In the genomic region with DNA sequence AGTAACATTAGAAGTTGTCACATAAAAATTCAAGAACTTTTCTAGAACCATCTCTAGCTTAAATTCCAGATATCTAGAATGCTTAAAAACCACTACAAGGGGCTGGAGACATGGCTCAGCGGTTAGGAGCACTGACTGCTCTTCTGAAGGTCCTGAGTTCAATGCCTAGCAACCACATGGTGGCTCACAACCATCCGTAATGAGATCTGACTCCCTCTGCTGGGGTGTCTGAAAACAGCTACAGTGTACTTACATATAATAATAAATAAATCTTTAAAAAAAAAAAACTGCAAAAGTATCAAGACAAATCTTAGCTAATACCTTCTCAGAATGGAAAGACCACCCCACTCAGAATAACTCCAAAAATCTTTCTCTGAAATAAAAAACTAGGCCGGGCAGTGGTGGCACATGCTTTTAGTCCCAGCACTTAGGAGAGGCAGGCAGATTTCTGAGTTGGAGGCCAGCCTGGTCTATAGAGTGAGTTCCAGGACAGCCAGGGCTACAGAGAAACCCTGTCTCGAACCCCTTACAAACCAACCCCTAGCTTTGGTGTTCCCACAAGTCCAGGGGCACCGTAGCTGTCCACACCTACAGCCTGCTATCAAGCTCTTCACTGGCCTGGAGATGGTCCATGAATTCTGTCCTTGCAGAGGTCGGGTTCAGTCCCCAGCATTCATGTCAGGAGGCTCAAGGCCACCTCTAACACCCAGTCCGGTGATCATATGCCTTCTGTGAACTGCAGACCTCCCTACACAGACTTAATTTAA, we compare ENCODE assay signal across 20 mouse cellular contexts. TPM values are rescaled to one million over a fixed set of nuclear protein-coding genes. Genes with fewer than 3 reads are reported as not detected.
DNase-seq lines count a peak whose midpoint lies in the region; ATAC-seq and TF ChIP-seq lines count a peak whose summit lies in the region.
"Had no signal": no experiment of that assay in that cellular context is flagged by ENCODE, and none has a peak within 500 bp of the region (broad histone marks: within the 10 kb centered on the region; RNA-seq: fewer than 3 reads in every experiment).

No protein-coding gene starts in this region.

- no peak for TF ChIP-seq EP300 in stomach, postnatal 0 days (optimal IDR thresholded peaks at IDR 0.05)

- ATAC-seq in CD4-positive, CD25-positive, alpha-beta regulatory T cell, adult 4 months: no peak
- ATAC-seq in midbrain, postnatal 0 days (ENCODE audit: low FRiP score): no peak
- no peak for ATAC-seq in midbrain, embryonic 16.5 days
- ATAC-seq in stomach, postnatal 0 days (ENCODE audit: low FRiP score, low TSS enrichment): no peak
- ATAC-seq: forebrain, embryonic 16.5 days had no signal

- H3K9me3 ChIP-seq in midbrain, postnatal 0 days (ENCODE audit: low read length): no peaks in the 10 kb centered on the region
- H3K9me3 ChIP-seq in midbrain, embryonic 16.5 days (replicated peaks; ENCODE audit: control insufficient read depth, low read length, poor library complexity, severe bottlenecking): no peaks in the 10 kb centered on the region
- no peaks in the 10 kb centered on the region for H3K9me3 ChIP-seq in stomach, postnatal 0 days (ENCODE audit: control insufficient read depth, low read length)
- H3K9me3 ChIP-seq: embryonic facial prominence, embryonic 12.5 days; hindbrain, embryonic 10.5 days; limb, embryonic 15.5 days had no signal

- 79% methylated on average over 7 of the region's 7 CpGs for WGBS in midbrain, postnatal 0 days
- WGBS in midbrain, embryonic 16.5 days: 77% methylated on average over 7 of the region's 7 CpGs
- WGBS in stomach, postnatal 0 days: 84% methylated on average over 7 of the region's 7 CpGs

- H3K9ac ChIP-seq in midbrain, postnatal 0 days (replicated peaks; ENCODE audit: low read length, poor library complexity, severe bottlenecking): no peak overlapping the region
- H3K9ac ChIP-seq in midbrain, embryonic 16.5 days (ENCODE audit: low read depth, low read length): no peak overlapping the region
- H3K9ac ChIP-seq in stomach, postnatal 0 days (ENCODE audit: low read length): no peak overlapping the region
- H3K9ac ChIP-seq: embryonic facial prominence, embryonic 12.5 days; limb, embryonic 15.5 days had no signal

- TF ChIP-seq CTCF in layer of hippocampus, adult 2 months (conservative IDR thresholded peaks at IDR 0.05): peak; percentile 58
- TF ChIP-seq CTCF in midbrain, postnatal 0 days (IDR thresholded peaks at IDR 0.05): peak; percentile 43
- TF ChIP-seq CTCF in stomach, postnatal 0 days (IDR thresholded peaks at IDR 0.05; ENCODE audit: low read depth): peak; percentile 41; the same call in 1 of the 2 replicates

- no peak overlapping the region for H3K4me2 ChIP-seq in midbrain, postnatal 0 days (ENCODE audit: low read depth, low read length, poor library complexity, severe bottlenecking)
- no peak overlapping the region for H3K4me2 ChIP-seq in midbrain, embryonic 16.5 days (ENCODE audit: low read length)
- no peak overlapping the region for H3K4me2 ChIP-seq in stomach, postnatal 0 days (replicated peaks; ENCODE audit: low read depth)
- H3K4me2 ChIP-seq: embryonic facial prominence, embryonic 12.5 days; limb, embryonic 15.5 days had no signal

- peak; percentile 35 for DNase-seq in CD4-positive, CD25-positive, alpha-beta regulatory T cell, adult 2 months (ENCODE audit: low read depth, low spot score)
- no peak for DNase-seq in layer of hippocampus, adult 2 months (ENCODE audit: low spot score in 2 of 2)
- no peak for DNase-seq in layer of hippocampus, adult 11-12 months (ENCODE audit: low spot score)
- DNase-seq in midbrain, postnatal 0 days (ENCODE audit: low spot score): no peak
- DNase-seq in stomach, postnatal 0 days (ENCODE audit: low spot score): no peak
- DNase-seq in cerebellum, adult 9-11 months: no peak
- DNase-seq: adrenal gland, postnatal 10 days; cerebellum, adult 11-12 months; gastrocnemius, adult 2 months; heart, adult 11 months; kidney, postnatal 36 days; thymus, adult 2 months had no signal

- no peak overlapping the region for H3K4me3 ChIP-seq in layer of hippocampus, adult 2 months
- no peak overlapping the region for H3K4me3 ChIP-seq in midbrain, postnatal 0 days (ENCODE audit: low read depth, low read length)
- H3K4me3 ChIP-seq in midbrain, embryonic 16.5 days (ENCODE audit: low read depth, low read length): no peak overlapping the region
- H3K4me3 ChIP-seq in stomach, postnatal 0 days (ENCODE audit: low read depth, low read length): no peak overlapping the region
- H3K4me3 ChIP-seq: embryonic facial prominence, embryonic 12.5 days; gastrocnemius, adult 2 months; hindbrain, embryonic 10.5 days; limb, embryonic 15.5 days had no signal

- H3K4me1 ChIP-seq in midbrain, postnatal 0 days (ENCODE audit: insufficient read depth, low read length): no peaks in the 10 kb centered on the region
- H3K4me1 ChIP-seq in midbrain, embryonic 16.5 days (ENCODE audit: control insufficient read depth, insufficient read depth, low read length): peaks cover 4% of the 10 kb centered on the region; the same call in 1 of the 2 replicates
- no peaks in the 10 kb centered on the region for H3K4me1 ChIP-seq in stomach, postnatal 0 days (replicated peaks; ENCODE audit: control insufficient read depth, insufficient read depth)

- H3K27me3 ChIP-seq in midbrain, postnatal 0 days (ENCODE audit: insufficient read depth, low read length): no peaks in the 10 kb centered on the region
- H3K27me3 ChIP-seq in midbrain, embryonic 16.5 days (ENCODE audit: control insufficient read depth, insufficient read depth, low read depth, low read length): no peaks in the 10 kb centered on the region
- no peaks in the 10 kb centered on the region for H3K27me3 ChIP-seq in stomach, postnatal 0 days (ENCODE audit: control insufficient read depth, insufficient read depth, low read length)
- H3K27me3 ChIP-seq: embryonic facial prominence, embryonic 12.5 days; limb, embryonic 15.5 days had no signal

- H3K36me3 ChIP-seq in midbrain, postnatal 0 days (ENCODE audit: insufficient read depth, low read length): peaks cover 39% of the 10 kb centered on the region
- H3K36me3 ChIP-seq in midbrain, embryonic 16.5 days (ENCODE audit: control insufficient read depth, insufficient read depth, low read length): peaks cover 32% of the 10 kb centered on the region
- peaks cover 35% of the 10 kb centered on the region for H3K36me3 ChIP-seq in stomach, postnatal 0 days (ENCODE audit: control insufficient read depth, insufficient read depth, low read length)

- no peak overlapping the region for H3K27ac ChIP-seq in layer of hippocampus, adult 2 months
- H3K27ac ChIP-seq in midbrain, postnatal 0 days (ENCODE audit: low read depth, low read length): no peak overlapping the region
- no peak overlapping the region for H3K27ac ChIP-seq in midbrain, embryonic 16.5 days (ENCODE audit: low read length)
- no peak overlapping the region for H3K27ac ChIP-seq in stomach, postnatal 0 days (replicated peaks)
- H3K27ac ChIP-seq: embryonic facial prominence, embryonic 12.5 days; gastrocnemius, adult 2 months; hindbrain, embryonic 10.5 days; limb, embryonic 15.5 days had no signal

RNA-seq across cellular contexts. Expression of a gene that starts 20.9 kb away (rescaled TPM):
- polyA plus RNA-seq in CD4-positive, CD25-positive, alpha-beta regulatory T cell, adult 4 months (2017; shearing (Covaris generic)): under 1 TPM in 1 of 2 experiments, not detected in 1; 0.09 TPM
- total RNA-seq in layer of hippocampus, adult 2 months (2021): 100 to 1,000 TPM; 566 to 626 TPM
- total RNA-seq in midbrain, postnatal 0 days (2014; rRNA removed): 169 and 264 TPM in 2 replicates
- polyA plus RNA-seq in midbrain, postnatal 0 days (2015; fragmentation: Nextera tagmentation; extraction: Ambion mirVana): 514 and 635 TPM in 2 replicates
- polyA plus RNA-seq in midbrain, embryonic 16.5 days (2015; fragmentation: Nextera tagmentation; extraction: Ambion mirVana): 636 and 732 TPM in 2 replicates
- polyA plus RNA-seq in stomach, postnatal 0 days (2015; fragmentation: Nextera tagmentation; extraction: Ambion mirVana): 3.3 and 3.7 TPM in 2 replicates
- total RNA-seq: megakaryocyte-erythroid progenitor cell, adult 5-6 weeks; neutrophil, adult 5-6 weeks had no signal

RNA-seq across cellular contexts. Expression of a gene that starts 48.2 kb away (rescaled TPM):
- polyA plus RNA-seq in CD4-positive, CD25-positive, alpha-beta regulatory T cell, adult 4 months (2017; shearing (Covaris generic)): 1 to 10 TPM in 1 of 2 experiments, not detected in 1; 1.3 TPM
- total RNA-seq in layer of hippocampus, adult 2 months (2021): 1 to 10 TPM; 1.4 to 1.8 TPM
- 8.8 and 17.8 TPM in 2 replicates for total RNA-seq in midbrain, postnatal 0 days (2014; rRNA removed)
- 4.2 and 5.6 TPM in 2 replicates for polyA plus RNA-seq in midbrain, postnatal 0 days (2015; fragmentation: Nextera tagmentation; extraction: Ambion mirVana)
- polyA plus RNA-seq in midbrain, embryonic 16.5 days (2015; fragmentation: Nextera tagmentation; extraction: Ambion mirVana): 2.6 and 4.3 TPM in 2 replicates
- 3.1 and 3.4 TPM in 2 replicates for polyA plus RNA-seq in stomach, postnatal 0 days (2015; fragmentation: Nextera tagmentation; extraction: Ambion mirVana)
- total RNA-seq: megakaryocyte-erythroid progenitor cell, adult 5-6 weeks had no signal

RNA-seq across cellular contexts. Expression of a gene that starts 55.1 kb away (rescaled TPM):
- 10 to 100 TPM; 11.7 to 12.1 TPM for polyA plus RNA-seq in CD4-positive, CD25-positive, alpha-beta regulatory T cell, adult 4 months (2017; shearing (Covaris generic))
- total RNA-seq in layer of hippocampus, adult 2 months (2021): 10 to 100 TPM; 95.2 to 95.8 TPM
- total RNA-seq in midbrain, postnatal 0 days (2014; rRNA removed): 59.0 and 71.7 TPM in 2 replicates
- 16.0 and 17.7 TPM in 2 replicates for polyA plus RNA-seq in midbrain, postnatal 0 days (2015; fragmentation: Nextera tagmentation; extraction: Ambion mirVana)
- polyA plus RNA-seq in midbrain, embryonic 16.5 days (2015; fragmentation: Nextera tagmentation; extraction: Ambion mirVana): 19.9 and 25.2 TPM in 2 replicates
- 11.4 and 14.1 TPM in 2 replicates for polyA plus RNA-seq in stomach, postnatal 0 days (2015; fragmentation: Nextera tagmentation; extraction: Ambion mirVana)

Comparison
In these comparisons a context has a peak if more than half of its experiments do, and no peak if none do; other contexts are left out.
1. RNA of a gene that starts 20.9 kb away (polyA plus RNA-seq): 636 to 732 TPM in midbrain, embryonic 16.5 days and 514 to 635 TPM in midbrain, postnatal 0 days; 3.3 to 3.7 TPM in stomach, postnatal 0 days and 0.09 TPM in CD4-positive, CD25-positive, alpha-beta regulatory T cell, adult 4 months; every median in the first group is over 100 times any median in the second.
2. Peak in every context shown above with its lines, with median percentiles within 50 percentile points of each other: CTCF ChIP-seq.